Mouse (Mus musculus) ZHBTc4 (cell line): ENCODE results near the gene Proser3.

Experiments
- DNase-seq: peaks from one replicate; pipeline ENCODE4 v3.0.0-alpha.2; 2011; ENCODE audit warnings: low read depth, low spot score

The Proser3 gene

DNA sequence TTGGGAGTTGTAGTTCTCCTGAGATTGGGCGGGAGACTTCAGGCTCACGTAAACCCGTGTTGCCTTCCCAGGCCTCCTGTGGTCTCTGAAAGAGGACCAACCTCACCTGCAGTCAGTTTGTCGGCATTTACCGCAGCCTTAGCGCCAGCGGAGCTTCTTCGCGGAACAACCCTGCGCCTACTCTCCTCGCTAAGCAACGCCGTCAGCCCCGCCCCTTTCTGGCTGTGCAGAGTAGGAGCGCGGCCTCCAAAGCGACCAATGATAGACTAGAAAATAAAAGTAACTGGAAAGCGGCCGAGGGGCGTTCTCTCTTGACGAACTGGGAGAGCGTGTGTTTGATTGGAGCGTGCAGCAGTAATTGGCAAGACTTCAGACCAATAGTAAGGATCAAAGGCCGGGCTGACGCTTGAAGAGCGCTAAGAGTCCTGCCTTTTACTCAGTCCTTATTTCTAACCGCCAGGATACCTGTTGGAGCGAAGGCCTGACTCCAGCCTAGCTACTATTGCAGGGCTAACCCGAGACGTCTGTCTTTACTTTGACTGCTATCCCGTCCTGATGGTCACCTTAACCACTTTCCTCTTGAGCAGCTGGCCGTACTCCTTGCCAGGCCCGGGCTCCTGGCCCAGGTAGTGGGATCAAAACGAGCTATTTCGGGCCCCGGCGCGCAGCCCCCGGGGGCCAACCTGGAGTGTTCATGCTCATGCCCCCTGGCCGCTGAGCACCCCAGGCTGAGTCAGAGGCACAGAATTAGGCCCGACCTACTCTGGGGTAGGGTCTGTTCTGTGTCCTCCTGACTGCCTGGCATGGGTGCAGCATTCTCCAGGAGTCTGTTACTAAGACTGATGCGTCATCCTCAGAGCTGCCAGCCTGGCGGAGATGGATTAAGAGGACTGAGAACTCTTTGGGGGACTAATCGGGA, at the start of gene Proser3, which contains the start of gene Hspb6:
Gene Proser3 (minus strand): TSS at position 198 of the 919 bp plus-strand sequence.
Gene Hspb6 (plus strand): TSS at position 77 of the 919 bp plus-strand sequence.
- peak; percentile 99 for DNase-seq

DNA sequence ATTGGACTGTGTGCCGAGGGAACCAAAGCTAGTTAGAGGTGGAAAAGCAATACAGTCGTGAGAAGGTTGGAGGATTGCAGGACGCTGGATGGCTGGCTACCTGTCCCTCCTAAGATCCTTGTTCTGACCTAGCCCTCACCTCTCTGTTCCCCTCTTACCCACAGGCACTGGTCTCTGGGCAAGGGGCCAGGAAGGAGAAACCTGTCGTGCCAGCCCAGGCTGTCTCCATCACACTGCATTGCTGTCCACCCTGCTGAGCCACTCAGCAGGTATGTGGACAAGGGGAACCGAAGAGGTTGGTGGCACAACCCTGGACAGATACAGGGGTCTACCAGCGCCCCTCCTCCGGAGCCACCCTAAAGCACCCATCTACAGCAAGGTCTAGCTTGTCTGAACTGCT, 48.6 kb upstream of the Proser3 start:
- DNase-seq = no peak

DNA sequence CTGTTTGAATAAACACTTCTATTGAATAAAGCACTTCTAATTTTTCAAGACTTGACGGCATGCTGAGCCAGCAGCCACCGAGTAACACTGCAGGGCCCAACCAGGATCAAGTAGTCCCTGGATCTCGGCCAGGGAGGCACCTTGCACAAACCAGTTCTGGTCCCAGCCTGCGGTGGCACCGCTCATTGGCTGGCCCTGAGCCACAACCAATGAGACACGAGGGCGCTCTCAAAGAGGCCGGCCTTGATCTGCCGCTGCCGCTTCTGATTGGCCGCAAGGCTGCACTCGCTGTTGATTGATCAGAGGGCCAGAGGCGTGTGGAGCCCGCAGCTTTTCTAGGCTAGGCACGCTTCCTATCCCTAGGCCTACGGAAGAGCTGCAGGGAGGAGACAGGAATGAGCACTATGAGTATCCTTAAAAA, 47.8 kb upstream of the Proser3 start:
- peak; percentile 99 for DNase-seq

DNA sequence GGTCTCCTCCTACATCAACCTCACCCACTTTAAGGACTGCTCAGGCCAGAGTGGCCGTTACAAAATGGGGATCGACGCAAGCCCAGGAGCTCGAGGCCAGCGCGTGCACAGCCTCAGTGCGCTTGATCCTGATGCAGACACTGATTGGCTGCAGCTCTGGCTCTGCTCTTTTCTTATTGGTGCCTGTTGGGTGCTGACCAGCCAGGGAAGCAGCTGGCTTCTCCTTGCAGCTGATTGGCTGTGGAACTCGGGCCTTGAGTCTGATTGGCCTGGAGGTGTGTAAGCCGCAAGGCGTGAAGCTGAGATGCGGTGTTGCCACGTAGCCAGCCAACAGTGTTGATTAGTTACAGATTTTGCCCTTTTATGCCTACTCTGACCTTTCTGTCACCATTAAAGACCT, 46.7 kb upstream of the Proser3 start, which contains the start of gene Zbtb32:
Gene Zbtb32 (minus strand): TSS at position 124 of the 400 bp plus-strand sequence.
- peak; percentile 84 for DNase-seq

DNA sequence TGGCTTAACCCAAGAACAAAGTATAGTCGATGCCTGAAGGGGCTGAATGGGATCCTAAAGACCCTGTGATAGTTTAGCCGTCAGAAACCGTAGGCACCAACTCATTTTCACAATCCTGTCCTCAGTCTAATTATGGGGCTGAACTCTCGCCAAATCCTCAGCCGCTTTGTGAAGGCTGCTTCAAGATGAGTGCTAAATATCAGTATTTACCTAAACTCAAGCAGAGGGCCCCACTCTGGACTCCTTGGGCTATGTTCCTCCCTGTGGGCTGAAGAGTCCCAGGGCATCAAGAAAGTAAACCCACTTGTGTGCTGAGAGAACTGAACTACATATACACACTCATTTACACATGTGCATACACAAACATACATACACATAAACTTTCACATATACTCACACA, 44.7 kb upstream of the Proser3 start:
- DNase-seq = no peak

DNA sequence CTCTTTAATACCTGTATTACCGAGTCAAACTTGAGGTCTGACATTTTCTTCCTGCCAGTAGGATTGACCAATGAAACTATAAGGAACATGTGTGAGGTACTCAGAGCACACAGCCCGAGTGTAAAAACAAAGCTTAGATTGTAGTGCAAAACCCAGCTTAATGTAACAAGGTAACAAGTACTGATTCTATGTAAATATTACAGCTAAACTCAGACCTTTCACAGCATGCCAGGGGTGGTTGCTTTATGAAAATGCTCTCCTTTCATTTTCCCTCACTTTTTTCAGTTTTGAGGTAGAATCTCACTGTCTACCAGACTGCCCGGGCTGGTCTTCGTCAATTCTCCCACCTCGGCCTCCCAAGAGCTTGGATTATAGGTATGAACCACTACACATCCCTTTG, 44.0 kb upstream of the Proser3 start:
- no peak for DNase-seq

DNA sequence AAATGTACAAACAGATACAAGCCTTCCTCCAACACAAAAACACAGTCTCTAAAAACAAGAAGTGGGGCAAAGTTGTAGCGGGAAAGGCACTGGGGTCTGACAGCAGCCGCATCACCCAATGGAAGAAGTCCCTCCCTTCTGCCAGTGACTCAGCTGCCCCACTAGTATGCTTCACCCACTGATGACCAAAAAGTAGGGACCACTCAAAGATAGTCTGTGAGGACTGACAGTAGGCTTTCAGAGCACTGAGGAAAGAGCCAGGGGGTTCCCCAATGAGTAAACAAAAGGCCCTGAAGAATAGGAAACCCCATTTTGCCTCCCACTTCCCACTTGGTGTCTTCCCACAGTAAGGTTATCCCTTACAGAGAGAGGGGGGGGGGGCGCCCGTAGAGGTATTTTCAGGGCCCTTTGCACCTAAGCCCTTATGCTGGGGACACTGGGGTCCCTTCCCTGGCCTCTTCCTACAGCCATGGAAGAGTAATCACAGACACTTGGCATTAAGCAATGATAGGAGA, 42.5 kb upstream of the Proser3 start:
- no peak for DNase-seq

DNA sequence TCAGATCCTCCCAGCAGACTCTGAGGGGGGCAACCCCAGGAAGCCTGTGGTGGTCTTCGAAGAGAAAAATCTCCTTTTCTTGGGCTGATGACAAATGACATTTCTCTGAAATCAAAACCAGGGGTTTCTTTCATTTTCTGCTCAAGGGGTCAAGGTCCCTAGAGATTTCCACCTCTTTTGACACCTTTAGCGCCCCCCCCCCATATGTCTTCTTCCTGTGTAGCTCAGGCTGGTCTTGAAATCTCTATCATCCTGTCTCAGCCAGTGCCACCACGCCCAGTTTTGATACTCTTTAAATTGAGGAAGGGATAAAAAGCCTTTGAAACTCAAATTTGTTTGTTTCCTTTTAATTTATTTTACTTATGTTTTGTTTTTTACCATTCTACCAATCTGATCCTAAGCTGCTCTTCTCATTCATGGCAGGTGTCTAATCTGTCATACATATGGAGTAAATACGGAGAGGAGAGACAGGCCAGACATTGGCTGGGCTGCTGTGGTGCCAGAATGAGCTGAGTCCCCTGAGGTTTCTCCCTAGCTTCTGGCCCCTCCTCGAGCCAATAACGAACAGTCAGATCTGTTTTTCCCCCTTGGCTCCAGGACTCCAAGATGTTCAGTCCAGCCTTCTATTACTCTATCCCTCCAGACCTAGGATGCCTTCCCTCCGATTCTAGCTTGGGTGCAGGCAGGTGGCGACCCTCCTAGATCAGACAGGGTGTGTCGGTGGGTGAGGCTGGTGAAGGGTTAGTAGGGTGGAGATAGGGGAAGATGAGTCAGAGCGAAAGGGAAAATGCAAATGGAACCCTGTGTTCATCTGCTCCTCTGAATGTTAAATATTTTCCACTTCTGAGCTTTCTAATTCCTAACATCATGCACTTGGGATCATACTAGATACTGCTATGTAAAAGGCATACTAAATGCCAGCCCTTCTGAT, 41.7 kb upstream of the Proser3 start:
- no peak for DNase-seq

DNA sequence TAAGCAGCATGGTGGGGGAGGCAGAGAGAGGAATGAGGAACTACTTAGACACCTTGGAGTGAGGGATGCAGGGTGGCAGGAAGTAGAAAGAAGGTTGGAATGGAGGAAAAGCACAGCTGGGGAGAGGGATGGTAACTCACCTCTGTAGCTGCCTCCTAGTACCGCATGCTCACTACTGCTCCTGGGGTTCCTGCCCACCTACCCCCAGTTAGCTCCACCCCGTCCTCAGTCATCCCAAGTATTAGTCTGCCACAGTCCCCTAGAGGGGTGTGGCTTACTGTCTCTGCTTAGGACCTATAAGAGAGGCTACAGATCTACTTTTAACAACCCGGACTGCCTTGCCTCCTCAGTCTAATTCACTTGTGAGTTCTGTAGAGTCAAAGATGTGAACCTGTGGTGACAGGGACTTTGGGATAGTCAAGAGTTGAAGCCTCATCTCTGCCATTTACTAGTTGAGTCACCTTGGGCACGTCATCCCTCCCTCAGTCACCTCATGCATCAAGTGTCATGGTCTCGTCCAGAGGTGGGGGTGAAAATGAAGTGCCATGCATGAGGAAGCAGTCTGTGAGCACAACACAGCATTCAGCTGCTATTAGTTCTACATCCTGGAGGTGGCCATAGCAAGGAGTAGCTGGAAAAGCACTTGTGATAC, 40.8 kb upstream of the Proser3 start:
- peak; percentile 48 for DNase-seq

DNA sequence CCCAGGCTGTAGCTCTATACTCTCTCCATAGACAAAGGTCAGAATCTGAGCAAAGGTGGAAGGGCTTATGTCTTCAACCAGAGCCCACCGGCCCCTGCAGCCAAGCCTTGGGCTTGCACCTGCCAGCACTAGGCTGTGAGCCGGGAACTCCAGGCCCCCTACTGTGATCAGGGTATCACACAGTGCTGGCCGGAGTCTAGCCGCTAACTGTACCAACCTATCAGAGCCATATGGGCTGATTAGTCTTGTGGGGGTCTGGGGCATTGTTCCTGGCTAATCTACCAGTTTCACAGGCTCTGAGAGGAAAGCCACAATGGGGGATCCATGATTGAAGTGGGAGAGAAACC, 39.5 kb upstream of the Proser3 start:
- peak; percentile 30 for DNase-seq

DNA sequence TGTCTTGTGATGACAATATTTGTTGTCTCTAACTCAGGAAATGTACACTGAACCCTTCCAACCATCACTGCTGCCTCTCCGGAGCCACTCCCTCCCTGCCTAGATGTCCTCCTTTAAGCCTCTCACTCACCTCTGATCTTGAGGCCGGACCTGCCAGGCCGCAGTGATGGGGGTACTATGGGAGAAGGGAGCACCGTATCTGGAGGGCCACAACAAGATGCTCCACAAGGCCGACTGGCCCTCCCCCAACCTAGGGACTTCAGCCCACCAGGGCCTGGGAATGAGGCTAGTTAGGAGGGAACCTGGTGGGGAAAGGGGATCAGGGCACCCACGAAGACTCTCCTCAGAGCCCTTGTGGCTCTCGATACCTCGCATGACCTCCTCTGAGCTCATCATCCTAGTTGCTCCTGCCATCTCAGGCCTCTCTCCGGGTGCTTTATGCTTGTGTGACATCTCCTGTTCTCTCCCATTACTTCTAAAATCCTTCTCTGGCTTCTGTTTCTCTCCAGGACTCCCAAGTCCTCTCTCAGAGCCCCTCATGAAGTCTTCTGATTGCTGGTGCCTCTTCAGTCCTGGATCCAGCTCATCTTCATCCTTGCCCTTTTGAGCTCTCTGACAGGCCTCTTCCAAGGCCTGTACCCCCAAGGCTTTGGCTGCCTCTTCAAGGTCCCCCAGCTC, 39.0 kb upstream of the Proser3 start:
- DNase-seq = no peak

DNA sequence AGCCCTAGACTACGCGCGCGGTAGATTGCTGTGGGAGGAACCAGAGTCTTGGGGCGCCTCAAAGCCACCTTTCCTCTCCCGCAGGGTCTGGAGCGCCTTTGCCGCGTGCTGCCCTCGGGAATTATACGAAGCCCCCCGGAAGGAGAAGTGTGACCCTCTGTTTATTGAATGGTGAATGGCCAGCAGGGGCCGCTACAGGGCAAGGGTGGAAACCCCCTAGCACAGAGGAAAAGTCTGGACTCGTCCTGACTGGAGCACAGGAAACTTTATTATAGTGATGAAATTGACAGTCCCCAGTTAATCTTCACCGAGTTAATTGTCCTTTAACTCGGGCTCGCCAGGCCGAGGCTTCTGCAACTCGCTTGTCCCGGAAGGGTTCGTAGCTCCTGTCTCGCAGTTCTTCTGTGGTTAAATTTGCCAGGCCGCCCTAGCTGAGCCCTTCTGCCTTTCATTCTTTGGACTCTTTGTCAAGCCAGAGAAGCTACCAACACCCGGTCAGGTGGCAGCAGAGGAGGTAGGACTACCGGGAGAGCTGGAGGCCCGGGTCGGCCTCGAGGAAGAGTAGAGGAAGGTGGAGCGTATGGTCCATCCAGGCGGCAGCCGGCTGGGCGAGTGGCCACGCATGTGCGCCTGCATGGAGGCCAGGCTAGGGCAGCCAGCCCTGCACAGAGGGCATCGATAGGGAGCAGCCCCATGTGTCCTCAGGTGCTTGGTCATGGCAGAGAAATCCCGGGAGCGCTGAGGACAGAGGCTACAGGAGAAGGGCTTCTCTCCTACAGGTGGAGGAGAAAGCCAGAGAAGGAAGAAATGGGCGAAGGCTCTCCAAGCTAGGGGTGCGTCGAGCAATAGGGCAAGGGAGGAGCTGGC, 37.6 kb upstream of the Proser3 start:
- DNase-seq = peak; percentile 90

DNA sequence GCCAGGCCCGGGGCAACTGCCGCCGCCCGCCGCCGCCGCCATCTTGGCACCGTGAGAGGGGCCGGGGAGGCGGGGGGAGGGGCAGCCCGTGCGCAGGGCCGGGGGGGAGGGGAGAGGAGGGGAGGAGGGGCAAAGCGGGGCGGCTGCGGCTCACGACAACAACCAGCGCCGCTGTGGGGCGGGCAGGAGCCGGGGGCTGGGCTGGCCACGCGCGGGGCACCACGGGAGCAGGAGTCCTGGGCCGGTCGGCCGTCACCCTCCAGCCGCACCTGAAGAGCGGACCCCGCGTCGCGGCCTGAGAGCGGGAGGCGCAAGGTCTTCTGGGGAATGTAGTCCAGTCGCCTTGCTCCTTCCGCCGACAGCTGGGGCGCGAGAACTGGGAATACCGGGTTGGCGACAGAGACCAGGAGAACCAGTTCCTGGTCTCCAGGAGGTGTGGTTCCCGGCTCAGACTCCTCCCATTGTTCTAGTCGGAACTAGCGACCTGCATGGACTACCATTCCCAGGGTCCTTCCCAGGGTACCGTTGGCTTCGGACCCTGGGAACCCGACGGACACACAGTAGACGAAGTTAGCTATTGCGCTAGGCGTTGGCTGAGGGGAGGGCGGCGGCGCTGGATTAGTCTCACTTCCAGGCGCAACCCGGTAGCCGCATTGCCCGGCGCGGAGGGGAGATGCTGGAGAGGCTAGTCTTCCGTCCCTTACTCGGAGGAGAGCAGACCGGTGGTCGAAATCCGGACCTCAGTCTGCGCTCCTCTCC, 36.8 kb upstream of the Proser3 start, which contains the start of gene Kmt2b:
Gene Kmt2b (minus strand): TSS at position 51 of the 759 bp plus-strand sequence.
- peak; percentile 100 for DNase-seq

DNA sequence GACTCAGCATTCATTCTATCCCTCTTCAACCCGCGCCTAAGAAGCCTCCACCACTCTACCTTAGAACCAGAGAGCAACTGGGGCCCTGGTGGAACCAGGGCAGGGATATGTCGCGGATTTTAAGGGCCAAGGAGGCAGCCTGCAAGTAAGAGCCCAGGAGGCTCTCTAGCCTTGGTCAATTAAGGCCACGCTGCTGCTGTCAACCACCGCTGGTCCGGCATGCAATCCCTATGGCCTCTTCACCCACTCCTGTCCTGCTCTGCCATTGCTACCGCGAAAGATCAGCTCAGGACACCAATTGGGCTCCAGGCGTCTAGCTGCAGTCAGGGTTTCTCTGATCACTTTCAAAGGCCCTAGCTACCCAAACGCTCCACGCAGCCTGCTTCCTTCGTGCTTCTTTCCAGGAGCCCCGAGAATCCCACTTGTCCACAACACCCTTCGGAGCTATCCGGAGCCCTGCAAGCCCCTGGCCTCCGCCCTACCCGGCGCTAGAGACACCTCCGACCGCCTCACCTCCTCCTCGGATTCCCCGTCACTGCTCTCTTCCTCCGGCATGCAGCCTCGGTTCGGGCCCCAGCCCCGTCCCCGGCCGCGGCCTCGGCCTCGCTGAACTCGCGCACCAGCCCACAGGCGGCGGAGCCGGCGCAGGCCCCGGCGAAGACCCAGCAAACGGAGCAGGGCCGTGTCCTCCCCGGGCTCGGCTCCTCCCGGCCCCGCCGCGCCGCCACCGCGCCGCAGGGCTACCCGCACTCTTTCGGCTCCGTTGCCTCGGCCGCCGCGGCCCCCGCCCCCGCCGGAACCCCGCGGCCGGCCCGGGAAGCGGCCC, 36.0 kb upstream of the Proser3 start:
- DNase-seq = peak; percentile 45

DNA sequence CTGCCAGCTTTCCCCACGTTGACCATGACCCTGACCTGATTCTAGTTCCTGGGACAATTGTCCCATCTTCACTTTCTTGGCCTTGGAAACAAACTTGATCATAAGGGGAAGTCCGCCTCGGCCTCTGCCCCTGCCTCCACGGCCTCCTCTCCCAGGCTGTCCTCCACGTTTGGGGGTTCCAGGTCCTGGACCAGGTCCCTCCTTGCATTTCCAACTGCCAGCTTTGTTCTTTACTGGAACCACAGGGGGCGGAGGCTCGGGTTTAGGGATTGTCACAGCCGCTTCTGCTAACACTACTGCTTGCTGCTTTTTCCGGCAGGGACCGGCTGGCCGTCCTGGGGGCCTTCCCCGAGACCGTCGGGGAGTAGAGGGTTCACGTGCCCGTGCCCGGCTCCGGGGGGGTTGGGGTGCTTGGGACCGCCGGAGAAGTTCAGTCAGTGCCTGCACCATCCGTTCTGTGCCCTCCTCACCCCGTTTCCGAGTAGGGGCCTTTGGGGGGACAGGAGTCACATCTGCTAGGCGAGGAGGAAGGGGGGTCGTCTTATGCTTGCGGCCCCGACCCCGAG, 34.4 kb upstream of the Proser3 start:
- DNase-seq = no peak

DNA sequence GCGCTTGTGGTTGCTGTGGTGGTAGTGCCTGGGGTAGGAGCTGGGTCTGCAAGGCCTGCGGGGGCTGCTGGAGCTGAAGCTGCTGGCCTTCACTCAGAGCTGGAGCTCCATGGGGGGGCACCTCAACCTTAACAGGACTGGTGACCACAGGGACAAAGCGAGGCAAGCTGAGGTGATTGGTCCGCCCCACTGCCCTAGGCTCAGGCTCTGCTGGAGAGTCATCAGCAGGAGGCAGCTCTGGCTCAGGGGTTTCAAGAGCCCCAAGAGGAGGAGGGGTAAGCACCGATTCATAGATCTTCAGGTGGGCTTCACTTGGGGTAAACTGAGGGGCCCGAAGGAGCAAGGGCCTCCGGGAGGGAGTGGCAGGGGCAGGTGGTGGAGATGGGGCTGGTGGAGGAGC, 33.1 kb upstream of the Proser3 start:
- no peak for DNase-seq

DNA sequence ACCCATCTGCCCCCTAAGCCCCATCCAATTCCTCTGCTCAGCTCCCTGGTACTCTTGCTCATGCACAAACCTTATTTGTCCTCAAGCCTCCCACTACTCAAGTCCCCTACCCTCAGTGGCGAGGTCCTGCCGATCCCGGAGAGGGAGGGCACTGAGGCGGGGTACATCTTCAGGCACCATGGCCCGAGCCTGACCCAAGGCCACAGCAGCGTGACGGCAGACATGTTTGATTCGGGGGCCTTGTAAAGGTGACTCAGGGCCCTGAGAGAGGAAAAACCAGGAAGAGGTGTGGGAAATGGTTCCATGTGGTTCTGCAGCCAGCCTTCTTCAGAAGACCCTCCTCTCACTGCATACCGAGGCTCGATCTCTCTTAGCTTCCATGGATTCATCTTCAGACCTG, 32.2 kb upstream of the Proser3 start:
- DNase-seq = no peak

DNA sequence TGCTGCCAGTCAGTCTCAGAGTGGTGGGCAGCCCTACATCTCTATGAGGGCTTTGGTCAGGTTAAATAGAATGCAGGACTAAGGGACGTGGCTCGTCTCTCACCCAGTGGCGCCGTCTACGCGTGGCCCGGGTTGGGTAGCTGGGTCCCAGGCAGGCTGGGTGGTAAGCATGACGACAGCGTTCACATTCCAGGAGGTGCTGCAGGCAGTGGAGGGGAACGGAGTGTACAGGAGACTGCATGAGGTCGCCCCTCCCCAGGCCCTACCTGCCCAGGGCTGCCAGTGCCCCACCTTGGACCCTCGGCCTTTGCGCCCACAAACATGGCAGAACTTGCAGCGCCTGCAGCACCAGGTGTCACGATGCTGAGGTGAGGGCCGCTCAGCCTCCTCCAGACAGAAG, 29.4 kb upstream of the Proser3 start:
- no peak for DNase-seq
